Mouse (Mus musculus) embryonic facial prominence, embryonic 10.5 days (tissue): ENCODE results near the gene Nacc1. TPM values are rescaled to one million over a fixed set of nuclear protein-coding genes. Genes with fewer than 3 reads are reported as not detected.
"Not testable (repeated sequence)": the region's sequence is repeated elsewhere in the genome, so short reads cannot be mapped to it uniquely, and the experiment has no call there.

ENCODE experiments used
- DNase-seq: peaks from one replicate; pipeline ENCODE4 v3.0.0-alpha.2; 2017; ENCODE audit warnings: low spot score
- H3K27ac ChIP-seq: fragments of 300-500 bp; sonication (generic); replicated peaks from 2 replicates; pipeline ENCODE4 v1.5.1; 2016; ENCODE audit warnings: mild to moderate bottlenecking
- H3K27me3 ChIP-seq: fragments of 300-500 bp; sonication (generic); replicated peaks from 2 replicates; pipeline ENCODE4 v1.6.1; 2016; ENCODE audit warnings: low read depth, mild to moderate bottlenecking; ENCODE audit not compliant: poor library complexity, severe bottlenecking
- H3K36me3 ChIP-seq: fragments of 300-500 bp; sonication (generic); replicated peaks from 2 replicates; pipeline ENCODE4 v1.6.1; 2016; ENCODE audit warnings: mild to moderate bottlenecking, moderate library complexity
- H3K4me1 ChIP-seq: fragments of 300-500 bp; sonication (generic); 2 replicates; pipeline ENCODE4 v1.6.1; 2016
- H3K4me3 ChIP-seq: fragments of 300-500 bp; sonication (generic); 2 replicates; pipeline ENCODE4 v1.5.1; 2016; ENCODE audit warnings: mild to moderate bottlenecking, moderate library complexity
- H3K9me3 ChIP-seq: fragments of 300-500 bp; sonication (generic); 2 replicates; pipeline ENCODE4 v1.6.1; 2016; ENCODE audit warnings: mild to moderate bottlenecking
- WGBS: fragments of 180-500 bp; shearing (Covaris S2); methylation state at CpG from one replicate; pipeline ENCODE4 v1.1.7; 2016; 5-methylcytosine and 5-hydroxymethylcytosine counted together
- polyA plus RNA-seq: library from polyadenylated mRNA; unstranded; fragments of >200 nt; fragmentation: Nextera tagmentation; extraction: Ambion mirVana; gene quantifications from 2 replicates; pipeline ENCODE4 v1.2.1, GENCODE M21; 2016

The Nacc1 gene
- polyA plus RNA-seq, 1 experiment from 2014 or later, result 30.4 TPM

DNA sequence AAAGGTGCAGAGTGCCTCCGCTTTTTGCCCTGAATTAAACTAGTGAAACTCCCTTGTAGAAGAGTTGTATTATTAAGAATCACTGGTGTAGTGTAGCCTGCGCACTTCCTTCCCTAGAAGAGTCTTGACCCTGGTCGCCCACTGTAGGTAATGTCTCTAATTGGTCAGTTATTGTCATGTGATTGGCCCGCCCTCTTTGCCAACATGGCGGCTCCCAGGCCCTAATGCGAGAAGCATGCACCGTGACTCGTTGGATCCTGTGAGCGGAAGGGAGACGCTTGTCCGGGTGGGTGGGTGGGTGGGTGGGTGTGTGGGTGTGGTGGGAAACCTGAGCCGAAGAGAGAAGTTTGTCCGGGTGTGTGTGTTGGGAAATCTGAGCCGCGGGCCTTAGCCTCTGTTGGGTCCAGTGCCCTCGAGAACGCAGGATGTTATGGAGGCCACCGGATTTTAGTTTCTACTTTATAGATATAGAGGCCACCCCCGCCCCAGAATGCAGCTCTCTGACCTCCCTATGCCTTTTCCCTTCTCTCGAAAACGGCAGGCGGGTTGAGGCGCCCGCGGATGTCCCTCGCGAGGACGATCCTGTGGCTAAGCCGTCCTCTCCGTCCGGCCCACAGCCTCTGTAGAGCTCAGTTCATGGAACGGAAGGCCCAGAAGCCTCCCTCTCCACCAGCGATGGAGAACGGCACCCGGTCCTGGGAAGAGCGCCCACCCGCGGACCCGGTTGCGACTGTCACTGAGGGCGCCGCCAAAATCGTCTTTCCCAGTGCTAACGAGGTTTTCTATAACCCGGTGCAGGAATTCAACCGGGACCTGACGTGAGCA lies 1.6 kb upstream of the Nacc1 start:
- H3K27me3 ChIP-seq, result no peaks in the 10 kb centered on the region
- H3K4me1 ChIP-seq, result peaks cover 51% of the 10 kb centered on the region
- peaks cover 47% of the 10 kb centered on the region for H3K36me3 ChIP-seq
- H3K27ac ChIP-seq, result peak overlapping the region; percentile 87
- peak overlapping the region; percentile 80 for H3K4me3 ChIP-seq
- peak; percentile 89 for DNase-seq
- H3K9me3 ChIP-seq, result no peaks in the 10 kb centered on the region
- under 1% methylated on average over 47 of the region's 47 CpGs for WGBS

GRCm38 (mm10) chr8:84687003-84687704 lies 508 bp downstream of the Nacc1 start:
- no peaks in the 10 kb centered on the region for H3K9me3 ChIP-seq
- H3K36me3 ChIP-seq, result peaks cover 47% of the 10 kb centered on the region
- H3K4me3 ChIP-seq, result peak overlapping the region; percentile 80
- peaks cover 51% of the 10 kb centered on the region for H3K4me1 ChIP-seq
- no peaks in the 10 kb centered on the region for H3K27me3 ChIP-seq
- peak overlapping the region; percentile 99 for H3K27ac ChIP-seq
- peak; percentile 89 for DNase-seq
- WGBS, result under 1% methylated on average over 59 of the region's 62 CpGs

GRCm38 (mm10) chr8:84686191-84687002 lies 1.3 kb downstream of the Nacc1 start, which contains the start of gene Trmt1:
Trmt1 (plus strand) TSS chr8:84686307.
- Histone ChIP-seq H3K36me3 (peaks cover 49% of the 10 kb centered on the region), H3K4me1 (peaks cover 51% of the 10 kb centered on the region), H3K27me3 (no peaks in the 10 kb centered on the region), H3K9me3 (no peaks in the 10 kb centered on the region), H3K27ac (peak within 1 kb of the TSS; percentile 99), H3K4me3 (peak within 1 kb of the TSS; percentile 80)
- DNase-seq, result peak; percentile 43
- WGBS, result 13% methylated on average over 20 of the region's 20 CpGs

- Histone ChIP-seq H3K4me3 (no peak overlapping the region), H3K27ac (no peak overlapping the region), H3K4me1 (peaks cover 38% of the 10 kb centered on the region), H3K27me3 (no peaks in the 10 kb centered on the region), H3K36me3 (peaks cover 59% of the 10 kb centered on the region), H3K9me3 (no peaks in the 10 kb centered on the region)
- WGBS, result 70% methylated on average over 3 of the region's 3 CpGs
- no peak for DNase-seq
Measured at GRCm38 (mm10) chr8:84684537-84684936, 3.1 kb downstream of the Nacc1 start.

DNA sequence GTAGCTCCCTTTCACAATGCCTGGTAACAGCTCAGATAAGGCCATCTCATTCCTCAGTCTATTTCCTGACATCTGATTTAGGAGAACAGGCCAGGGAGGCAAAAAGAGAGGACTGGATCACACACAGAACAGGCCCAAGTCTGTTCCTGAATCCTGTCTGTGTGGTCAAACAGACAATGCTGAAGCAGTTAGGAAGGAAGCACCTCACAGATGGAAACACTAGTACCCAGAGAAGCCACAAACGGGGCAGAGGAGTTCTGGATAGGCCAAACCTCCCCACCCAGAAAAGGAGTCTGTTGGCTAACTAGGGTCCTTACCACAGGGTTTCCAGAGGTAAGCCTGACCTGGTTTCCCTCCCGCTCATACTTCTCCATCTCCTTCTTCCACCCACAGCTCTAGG lies 5.4 kb downstream of the Nacc1 start:
- Histone ChIP-seq H3K27ac (no peak overlapping the region), H3K9me3 (no peaks in the 10 kb centered on the region), H3K4me1 (peaks cover 23% of the 10 kb centered on the region), H3K36me3 (peaks cover 72% of the 10 kb centered on the region), H3K27me3 (no peaks in the 10 kb centered on the region), H3K4me3 (no peak overlapping the region)
- DNase-seq, result no peak
- WGBS, result 86% methylated on average over 2 of the region's 2 CpGs

- Histone ChIP-seq H3K9me3 (no peaks in the 10 kb centered on the region), H3K27ac (no peak overlapping the region), H3K27me3 (no peaks in the 10 kb centered on the region), H3K36me3 (peaks cover 80% of the 10 kb centered on the region), H3K4me3 (no peak overlapping the region), H3K4me1 (peaks cover 19% of the 10 kb centered on the region)
- 93% methylated on average over 2 of the region's 2 CpGs for WGBS
- no peak for DNase-seq
Measured at GRCm38 (mm10) chr8:84681476-84681875, 6.2 kb downstream of the Nacc1 start.

DNA sequence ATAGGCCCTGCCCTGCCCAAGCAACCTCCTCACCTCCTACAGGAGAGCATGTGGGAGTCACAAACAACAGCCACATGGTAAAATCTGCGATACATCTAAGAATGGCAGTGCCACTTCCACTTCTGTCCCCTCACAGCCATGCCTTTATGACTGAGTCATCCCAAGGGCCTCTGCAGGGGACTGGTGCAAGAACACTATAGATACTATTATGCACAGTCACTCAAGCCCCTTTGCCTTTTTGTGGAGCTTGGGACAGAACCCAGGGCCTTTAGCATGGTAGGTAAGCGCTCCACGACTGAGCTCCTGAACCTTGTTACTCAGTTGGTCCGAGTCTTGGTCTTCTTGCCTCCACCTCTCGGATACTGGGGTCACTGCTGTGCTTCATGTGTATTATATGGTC lies 10.4 kb downstream of the Nacc1 start:
- DNase-seq, result no peak
- Histone ChIP-seq H3K9me3 (no peaks in the 10 kb centered on the region), H3K27ac (no peak overlapping the region), H3K36me3 (peaks cover 90% of the 10 kb centered on the region), H3K4me1 (no peaks in the 10 kb centered on the region), H3K27me3 (no peaks in the 10 kb centered on the region), H3K4me3 (no peak overlapping the region)
- 93% methylated on average over 5 of the region's 5 CpGs for WGBS

- H3K9me3 ChIP-seq, H3K4me3 ChIP-seq, H3K27me3 ChIP-seq, H3K27ac ChIP-seq, H3K4me1 ChIP-seq, DNase-seq: not testable (repeated sequence)
- 94% methylated on average over 5 of the region's 5 CpGs for WGBS
- peaks cover 84% of the 10 kb centered on the region for H3K36me3 ChIP-seq
Measured at GRCm38 (mm10) chr8:84670295-84671006, 17.2 kb downstream of the Nacc1 start.

DNA sequence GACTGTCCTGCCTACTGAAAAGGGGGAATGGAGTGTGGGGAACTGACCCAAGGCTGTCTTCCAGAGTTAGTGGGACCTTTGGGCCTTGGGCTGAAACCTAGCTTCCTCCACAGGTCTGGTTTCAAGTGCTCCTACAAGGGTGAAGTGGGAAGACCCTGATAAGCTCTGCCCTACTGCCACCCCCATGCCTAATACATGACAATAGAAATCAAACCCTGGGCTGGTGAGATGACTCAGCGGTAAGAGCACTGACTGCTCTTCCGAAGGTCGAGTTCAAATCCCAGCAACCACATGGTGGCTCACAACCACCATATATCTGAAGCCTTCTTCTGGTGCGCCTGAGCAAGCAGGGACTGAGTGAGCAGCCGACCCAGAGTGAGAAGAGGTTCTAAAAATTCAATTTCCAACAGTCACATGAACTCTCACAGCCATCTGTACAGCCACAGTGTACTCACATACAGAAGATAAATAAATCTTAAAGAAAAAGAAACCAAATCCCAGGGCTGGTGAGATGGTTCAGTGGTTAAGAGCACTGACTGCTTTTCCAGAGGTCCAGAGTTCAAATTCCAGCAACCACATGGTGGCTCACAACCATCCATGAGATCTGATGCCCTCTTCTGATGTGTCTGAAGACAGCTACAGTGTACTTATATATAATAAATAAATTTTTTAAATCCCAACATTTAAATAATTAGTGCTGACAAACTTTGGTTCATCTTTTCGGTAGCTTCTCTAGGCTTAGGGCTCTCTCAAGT lies 18.8 kb downstream of the Nacc1 start:
- Histone ChIP-seq H3K4me3 (no peak overlapping the region), H3K27ac (no peak overlapping the region), H3K4me1 (peaks cover 12% of the 10 kb centered on the region), H3K9me3 (no peaks in the 10 kb centered on the region), H3K36me3 (peaks cover 69% of the 10 kb centered on the region), H3K27me3 (no peaks in the 10 kb centered on the region)
- no peak for DNase-seq
- WGBS, result 88% methylated on average over 6 of the region's 6 CpGs

DNA sequence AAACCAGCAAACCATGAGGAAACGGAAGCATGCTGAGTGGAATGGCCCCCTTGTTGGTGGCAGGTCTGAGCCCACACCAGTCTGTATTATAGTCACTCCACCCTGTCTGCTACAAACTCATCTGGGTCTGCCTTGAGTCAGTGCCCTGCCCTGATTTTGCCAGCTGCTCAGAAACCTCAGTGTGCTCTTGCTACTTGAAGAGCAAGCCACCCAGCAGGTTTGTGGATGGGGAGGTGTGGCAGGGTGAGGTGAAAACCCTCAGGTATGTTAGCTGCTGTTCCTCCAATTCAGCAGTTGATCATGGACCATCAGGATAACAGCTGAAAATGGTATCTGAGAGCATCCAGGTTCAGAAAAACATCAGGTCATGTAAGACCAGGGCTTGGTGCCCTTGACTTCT lies 19.6 kb downstream of the Nacc1 start:
- Histone ChIP-seq H3K9me3 (no peaks in the 10 kb centered on the region), H3K36me3 (peaks cover 60% of the 10 kb centered on the region), H3K27me3 (no peaks in the 10 kb centered on the region), H3K4me1 (peaks cover 18% of the 10 kb centered on the region), H3K27ac (no peak overlapping the region), H3K4me3 (0 out of 2 replicates have a peak overlapping the region, but pooled peaks have one; percentile 3)
- no peak for DNase-seq
- WGBS, result 85% methylated on average over 1 of the region's 1 CpGs

DNA sequence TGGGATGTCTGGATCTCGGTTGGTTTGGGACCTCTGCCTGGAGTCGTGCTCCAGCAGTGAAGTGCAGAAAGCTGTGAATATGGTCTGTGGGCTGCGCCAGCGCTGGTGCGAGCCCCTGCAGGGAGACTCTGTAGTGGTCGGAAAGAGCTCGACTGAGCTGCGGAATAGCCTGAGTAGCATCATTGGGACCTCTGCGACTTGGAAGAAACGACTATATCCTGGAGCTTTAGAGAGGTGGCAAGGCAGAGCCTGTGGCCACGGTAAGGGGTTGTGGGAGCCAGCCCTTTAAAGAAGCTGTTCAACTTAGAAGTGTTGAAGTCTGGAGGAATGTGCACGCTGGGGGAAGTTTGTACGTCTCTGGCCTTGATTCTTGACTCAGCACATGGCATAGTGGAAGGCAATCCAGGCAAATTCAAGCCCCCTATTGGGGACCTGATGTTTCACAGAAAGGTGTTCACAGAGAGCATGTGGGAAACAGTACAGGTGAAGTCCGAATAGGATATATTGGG lies 22.2 kb downstream of the Nacc1 start:
- Histone ChIP-seq H3K9me3 (no peaks in the 10 kb centered on the region), H3K27ac (peak overlapping the region; percentile 96), H3K36me3 (peaks cover 38% of the 10 kb centered on the region), H3K4me1 (peaks cover 26% of the 10 kb centered on the region), H3K4me3 (peak overlapping the region; percentile 99), H3K27me3 (no peaks in the 10 kb centered on the region)
- DNase-seq, result no peak
- 2% methylated on average over 14 of the region's 14 CpGs for WGBS
